Mouse (Mus musculus) C2C12 (cell line): ENCODE measurements at regions not wholly inside any gene's neighbourhood (a gene's known extent, or its start where the extent isn't known, plus 50 kb on each side); places are given as distances from the start of the nearest gene placed in this dataset.

ENCODE experiments used
- CTCF ChIP-seq: IDR thresholded peaks from one replicate; pipeline ENCODE4 v1.5.1; 2011; ENCODE audit not compliant: control insufficient read depth, insufficient read depth, insufficient read length
- FOSL1 ChIP-seq: IDR thresholded peaks from one replicate; pipeline ENCODE4 v1.8.0; 2011; ENCODE audit warnings: mild to moderate bottlenecking, low read length; ENCODE audit not compliant: poor library complexity, insufficient read depth, severe bottlenecking
- MAX ChIP-seq: IDR thresholded peaks from one replicate; pipeline ENCODE4 v1.6.1; 2011; ENCODE audit warnings: mild to moderate bottlenecking, control low read depth
- MYOD1 ChIP-seq: IDR thresholded peaks from one replicate; pipeline ENCODE4 v1.6.1; 2011; ENCODE audit warnings: low read depth; ENCODE audit not compliant: control insufficient read depth, insufficient read length
- USF1 ChIP-seq: IDR thresholded peaks from one replicate; pipeline ENCODE4 v1.6.1; 2011; ENCODE audit warnings: low read depth, mild to moderate bottlenecking, control low read depth, moderate library complexity

DNA sequence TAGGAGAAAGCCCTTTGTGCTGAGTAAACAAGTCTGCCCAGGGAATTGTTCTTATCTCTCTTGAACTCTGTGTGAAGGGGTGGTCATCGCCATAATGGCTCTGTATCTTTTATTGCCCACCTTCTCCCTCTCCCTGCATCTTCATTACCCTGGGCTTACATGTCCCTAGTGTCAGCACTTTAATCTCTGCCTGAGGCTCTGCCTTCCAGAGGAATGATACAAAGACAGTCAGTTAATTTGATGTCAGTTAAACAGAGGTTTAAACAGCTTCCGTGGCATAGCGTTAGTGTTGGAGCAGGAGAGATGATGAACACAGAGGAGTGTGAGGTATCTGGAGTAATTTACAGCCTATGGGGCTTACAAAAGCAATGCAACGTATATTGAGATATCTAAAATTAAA is 269.2 kb upstream of the Tmem161b start:
- no peak for TF ChIP-seq CTCF
- TF ChIP-seq USF1, result no peak
- TF ChIP-seq MAX, result no peak
- no peak for TF ChIP-seq MYOD1
- TF ChIP-seq FOSL1, result no peak
